Mouse (Mus musculus) bone marrow, adult 2 months (tissue): ENCODE measurements around the gene Sowahb. TPM values are rescaled to one million over a fixed set of nuclear protein-coding genes. Genes with fewer than 3 reads are reported as not detected.

Source experiments
- H3K27ac ChIP-seq: fragments of 200-500 bp; 2 replicates; pipeline ENCODE4 v1.5.1; 2012; ENCODE audit warnings: low read depth, mild to moderate bottlenecking, control low read depth, inconsistent platforms, low read length; ENCODE audit not compliant: control insufficient read depth, poor library complexity, insufficient read depth
- H3K4me1 ChIP-seq: fragments of 200-500 bp; 2 replicates; pipeline ENCODE4 v1.6.1; 2011; ENCODE audit warnings: low read length; ENCODE audit not compliant: control insufficient read depth, insufficient read depth
- H3K4me3 ChIP-seq: fragments of 200-500 bp; replicated peaks from 2 replicates; pipeline ENCODE3; 2011; ENCODE audit warnings: mild to moderate bottlenecking, low read depth, low read length, control low read depth; ENCODE audit not compliant: control insufficient read depth
- CTCF ChIP-seq: fragments of 200-500 bp; IDR thresholded peaks from 2 replicates; pipeline ENCODE4 v1.5.1; 2011; ENCODE audit warnings: low read length, control low read depth; ENCODE audit not compliant: control insufficient read depth, insufficient read depth
- POLR2A ChIP-seq: fragments of 200-500 bp; IDR thresholded peaks from 2 replicates; pipeline ENCODE4 v1.6.1; 2011; ENCODE audit warnings: low read depth, mild to moderate bottlenecking, control low read depth, low read length, borderline replicate concordance; ENCODE audit not compliant: control insufficient read depth
- whole genome bisulfite sequencing: fragments of 180-500 bp; shearing (Covaris S2); methylation state at CpG from one replicate; pipeline ENCODE4 v1.1.7; 2018; 5-methylcytosine and 5-hydroxymethylcytosine counted together
- polyA plus RNA-seq: library from polyadenylated mRNA; stranded (reverse); fragments of >200 nt; gene quantifications from 2 replicates; pipeline ENCODE4 v1.2.4, GENCODE M21; 2011; ENCODE audit warnings: low replicate concordance; ENCODE audit not compliant: missing spikeins, insufficient read depth, insufficient read length

Sowahb gene
- polyA plus RNA-seq, 1 experiment, result not detected

DNA sequence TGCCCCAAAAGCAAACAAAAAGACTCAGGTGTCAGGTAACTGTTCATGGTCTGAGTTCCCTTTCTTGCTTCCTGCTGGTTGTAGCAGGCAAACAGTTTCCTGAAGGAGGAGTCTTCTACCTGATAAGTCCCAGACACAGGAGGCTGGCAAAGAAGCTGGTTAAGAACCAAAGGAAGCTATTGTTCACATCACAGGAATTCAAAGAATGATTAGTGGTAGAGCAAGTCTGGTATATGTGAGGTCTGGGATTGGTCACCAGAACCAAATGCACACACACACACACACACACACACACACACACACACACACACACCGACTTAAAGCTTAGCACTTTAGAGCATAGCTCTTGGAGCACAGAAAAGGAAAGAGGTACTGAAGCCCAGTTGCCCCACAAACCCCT, 9.5 kb downstream of the Sowahb start:
- Histone ChIP-seq H3K4me1 (no peaks in the 10 kb centered on the region), H3K4me3 (no peak overlapping the region), H3K27ac (no peak overlapping the region)
- 0% methylated on average over 1 of the region's 1 CpGs for WGBS
- TF ChIP-seq POLR2A, result no peak

- Histone ChIP-seq H3K4me3 (no peak overlapping the region), H3K27ac (no peak overlapping the region), H3K4me1 (no peaks in the 10 kb centered on the region)
- 69% methylated on average over 5 of the region's 5 CpGs for WGBS
- no peak for TF ChIP-seq POLR2A
- TF ChIP-seq CTCF, result no peak
Observed at GRCm38 (mm10) chr5:93033087-93033870, 11.5 kb downstream of the Sowahb start.

GRCm38 (mm10) chr5:93032621-93033020, 12.2 kb downstream of the Sowahb start:
- WGBS, result 46% methylated on average over 4 of the region's 4 CpGs
- H3K27ac ChIP-seq, result no peak overlapping the region
- TF ChIP-seq CTCF (no peak), POLR2A (no peak)
- no peak overlapping the region for H3K4me3 ChIP-seq
- H3K4me1 ChIP-seq, result no peaks in the 10 kb centered on the region

DNA sequence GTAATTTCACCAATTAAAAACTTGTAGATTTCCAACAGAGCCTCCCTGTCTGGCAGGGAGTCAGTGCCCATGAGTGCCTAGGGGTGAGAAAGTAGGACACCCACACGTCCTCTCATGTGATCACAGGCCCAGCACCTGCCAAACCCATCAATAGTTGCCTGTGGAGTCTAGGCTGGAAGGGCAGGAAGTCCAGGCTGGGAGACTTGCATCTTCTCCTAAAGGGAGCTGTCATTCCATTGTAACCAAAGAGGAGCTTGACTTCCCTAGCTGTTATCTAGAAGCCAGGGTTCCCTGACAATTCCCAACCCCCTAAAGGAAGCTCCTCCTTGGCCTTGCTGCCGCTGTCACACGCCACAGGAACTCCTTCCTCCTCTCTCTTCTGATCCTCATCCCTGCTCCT, 14.0 kb downstream of the Sowahb start:
- WGBS, result 63% methylated on average over 3 of the region's 3 CpGs
- H3K4me3 ChIP-seq, result no peak overlapping the region
- H3K4me1 ChIP-seq, result no peaks in the 10 kb centered on the region
- H3K27ac ChIP-seq, result no peak overlapping the region
- TF ChIP-seq CTCF (no peak), POLR2A (no peak)

- no peaks in the 10 kb centered on the region for H3K4me1 ChIP-seq
- TF ChIP-seq POLR2A, result no peak
- no peak for TF ChIP-seq CTCF
- no peak overlapping the region for H3K4me3 ChIP-seq
- no peak overlapping the region for H3K27ac ChIP-seq
- 71% methylated on average over 5 of the region's 5 CpGs for WGBS
Observed at GRCm38 (mm10) chr5:93030411-93030810, 14.4 kb downstream of the Sowahb start.

DNA sequence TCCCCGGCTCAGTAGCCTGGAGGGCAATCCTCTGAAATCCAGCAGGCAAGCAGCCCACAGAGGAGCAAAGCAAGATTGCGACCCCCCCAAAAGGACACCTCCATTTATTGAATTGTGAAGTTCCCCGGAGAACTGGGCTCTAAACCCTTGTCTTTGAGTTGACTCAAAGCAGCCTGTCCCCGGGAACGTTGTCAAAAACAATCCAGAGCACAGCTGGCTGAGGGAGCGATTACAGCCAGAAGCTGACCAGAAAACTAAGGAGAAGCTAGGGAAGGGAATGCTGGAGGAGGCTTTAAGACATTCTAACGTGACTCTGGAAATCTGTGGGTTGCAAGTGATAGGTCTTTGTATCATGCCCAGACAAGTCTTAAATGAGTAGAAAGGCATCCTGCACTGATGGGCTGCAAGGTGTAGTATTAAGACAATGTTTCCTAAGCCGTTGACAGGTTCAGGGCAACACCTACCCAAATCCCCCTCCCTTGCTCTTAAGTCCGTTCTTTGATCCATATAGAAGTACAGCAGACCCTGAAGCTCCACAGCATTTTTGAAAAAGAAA, 17.6 kb downstream of the Sowahb start:
- H3K4me3 ChIP-seq, result no peak overlapping the region
- 64% methylated on average over 9 of the region's 9 CpGs for WGBS
- no peak overlapping the region for H3K27ac ChIP-seq
- no peaks in the 10 kb centered on the region for H3K4me1 ChIP-seq
- TF ChIP-seq POLR2A (no peak), CTCF (no peak)

GRCm38 (mm10) chr5:93026437-93027119, 18.2 kb downstream of the Sowahb start:
- 51% methylated on average over 4 of the region's 4 CpGs for WGBS
- TF ChIP-seq POLR2A, result no peak
- no peak for TF ChIP-seq CTCF
- no peak overlapping the region for H3K27ac ChIP-seq
- H3K4me1 ChIP-seq, result no peaks in the 10 kb centered on the region
- H3K4me3 ChIP-seq, result no peak overlapping the region

DNA sequence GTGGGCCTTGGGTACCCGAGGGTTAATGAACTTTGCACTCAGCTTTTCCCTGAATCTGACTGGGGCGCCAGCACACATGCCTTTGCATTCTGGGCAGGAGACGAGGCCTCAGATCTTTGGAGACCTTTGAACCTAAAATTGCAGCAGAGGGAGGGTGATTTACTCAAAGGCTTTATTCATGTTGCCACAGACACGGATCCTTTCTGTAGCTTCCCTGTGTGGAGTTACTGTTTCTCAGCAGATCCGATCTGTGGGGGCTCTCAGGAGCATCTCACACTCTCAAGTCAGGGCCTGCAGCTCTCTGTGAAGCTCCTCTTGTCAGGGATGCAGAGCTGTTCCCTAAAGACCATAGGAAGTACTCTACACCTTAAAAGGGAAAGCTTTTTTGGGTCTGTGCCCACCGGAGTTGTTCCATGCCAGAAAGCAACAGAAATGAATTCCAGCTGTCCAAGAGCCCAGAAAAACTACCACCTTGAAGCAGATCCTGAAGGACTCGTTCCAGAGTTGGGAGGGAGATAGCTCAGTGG, 20.0 kb downstream of the Sowahb start:
- TF ChIP-seq POLR2A, result no peak
- no peak for TF ChIP-seq CTCF
- no peak overlapping the region for H3K4me3 ChIP-seq
- H3K27ac ChIP-seq, result no peak overlapping the region
- WGBS, result 79% methylated on average over 7 of the region's 7 CpGs
- no peaks in the 10 kb centered on the region for H3K4me1 ChIP-seq

- Histone ChIP-seq H3K4me3 (no peak overlapping the region), H3K27ac (no peak overlapping the region), H3K4me1 (no peaks in the 10 kb centered on the region)
- 67% methylated on average over 7 of the region's 7 CpGs for WGBS
- no peak for TF ChIP-seq CTCF
- TF ChIP-seq POLR2A, result no peak
Observed at GRCm38 (mm10) chr5:93022126-93022797, 22.6 kb downstream of the Sowahb start.
